Mouse (Mus musculus) liver, embryonic 14 days (tissue): ENCODE results near the gene Ift22. TPM values are rescaled to one million over a fixed set of nuclear protein-coding genes. Genes with fewer than 3 reads are reported as not detected.

Experiments used
- polyA plus RNA-seq: library from polyadenylated mRNA; depleted of rRNA; stranded (reverse); fragments of >200 nt; gene quantifications from 2 replicates; pipeline ENCODE4 v1.2.3, GENCODE M21; 2012; rRNA removed

The Ift22 gene
- 2.9 and 3.4 TPM in 2 replicates for polyA plus RNA-seq

DNA sequence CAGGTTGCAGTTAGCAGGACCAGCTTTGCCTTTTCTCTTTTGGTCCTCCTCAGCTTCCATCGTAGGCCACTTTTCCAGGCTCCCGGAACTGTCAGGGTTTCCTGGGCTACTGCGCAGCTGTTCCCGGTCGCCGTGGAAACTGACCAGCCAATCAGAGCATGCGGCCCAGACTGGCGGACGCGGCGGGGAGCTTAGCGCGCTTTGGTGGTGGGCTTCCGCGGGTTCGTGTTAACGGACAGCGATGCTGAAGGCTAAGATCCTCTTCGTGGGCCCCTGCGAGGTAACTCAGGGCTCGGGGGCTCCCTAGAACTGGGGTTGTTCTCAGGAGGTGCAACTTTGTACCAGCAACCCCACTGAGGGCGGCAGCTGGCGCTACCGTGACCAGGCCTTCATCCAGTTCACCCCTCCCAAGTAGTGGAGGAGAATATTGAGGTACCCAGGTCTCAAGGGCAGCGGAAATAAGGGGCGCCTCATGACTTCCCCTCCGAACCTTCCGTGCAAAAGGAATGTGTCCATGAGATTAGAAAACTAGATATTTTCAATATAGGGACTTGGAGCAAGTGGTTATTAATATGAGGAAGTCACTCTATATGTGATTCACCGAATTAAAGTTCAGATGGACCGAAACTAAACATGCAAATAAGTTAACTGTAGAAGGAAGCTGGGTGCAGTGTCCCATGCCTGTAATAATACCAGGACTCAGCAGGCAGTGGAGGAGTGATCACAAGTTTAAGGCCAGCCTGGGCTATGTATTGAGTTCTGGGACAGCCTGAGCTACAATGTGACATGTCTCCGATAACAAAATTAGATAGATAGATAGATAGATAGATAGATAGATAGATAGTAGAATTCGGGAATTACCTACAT lies at the start of gene Ift22:
Gene Ift22 (plus strand): TSS at position 160 of the 867 bp plus-strand sequence.

GRCm38 (mm10) chr5:136882788-136883439 lies 25.0 kb upstream of the Ift22 start, which contains the start of gene Col26a1:
Gene Col26a1, minus strand, starts transcription at chr5:136883209.

GRCm38 (mm10) chr5:136953015-136953414 lies 45.1 kb downstream of the Ift22 start, which contains the start of gene Fis1:
Gene Fis1, plus strand, starts transcription at chr5:136953275.

Other genes with a start within 250 kb of the Ift22 start
- not detected in 2 replicates for gene Myl10, start 215.0 kb upstream of the Ift22 start, polyA plus RNA-seq
- gene Col26a1, start 24.9 kb upstream of the Ift22 start, polyA plus RNA-seq = 0.07 and 1.3 TPM in 2 replicates
- 154 and 166 TPM in 2 replicates for gene Fis1, start 45.1 kb downstream of the Ift22 start, polyA plus RNA-seq
- gene Cldn15, start 58.5 kb downstream of the Ift22 start, polyA plus RNA-seq = 2.2 and 3.6 TPM in 2 replicates
- gene Plod3, start 78.9 kb downstream of the Ift22 start, polyA plus RNA-seq = 12.5 and 13.0 TPM in 2 replicates
- 29.1 and 30.7 TPM in 2 replicates for gene Znhit1, start 79.9 kb downstream of the Ift22 start, polyA plus RNA-seq
- 0.01 and 0.02 TPM in 2 replicates for gene Vgf, start 118.2 kb downstream of the Ift22 start, polyA plus RNA-seq
- gene Ap1s1, start 138.0 kb downstream of the Ift22 start, polyA plus RNA-seq = 62.9 and 70.4 TPM in 2 replicates
- 0.17 and 0.20 TPM in 2 replicates for gene Serpine1, start 164.1 kb downstream of the Ift22 start, polyA plus RNA-seq
- 4.1 and 6.0 TPM in 2 replicates for gene Trim56, start 208.1 kb downstream of the Ift22 start, polyA plus RNA-seq
- gene Muc3, start 241.2 kb downstream of the Ift22 start, polyA plus RNA-seq = not detected in 2 replicates